In the genomic region with DNA sequence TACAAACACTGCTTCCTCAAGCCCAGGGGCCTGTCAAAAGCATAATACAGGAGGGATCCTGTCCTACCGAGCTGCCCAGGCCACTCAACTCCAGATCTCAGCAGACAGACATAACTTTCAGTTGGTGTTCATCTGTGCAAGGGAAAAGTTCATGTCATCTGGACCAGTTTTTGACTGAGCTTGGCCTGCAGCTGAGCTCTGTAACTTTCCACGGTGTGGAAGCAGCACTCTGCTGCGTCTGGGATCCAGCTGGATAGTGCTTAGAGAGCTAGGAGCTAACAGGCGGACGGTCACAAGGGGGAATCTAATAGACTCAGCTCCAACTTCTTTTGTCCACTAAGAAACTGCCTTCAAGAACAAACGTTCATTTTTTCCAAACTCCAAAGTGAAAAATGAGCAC, we compare ENCODE assay signal across 9 mouse cellular contexts.
DNase-seq lines count a peak whose midpoint lies in the region; ATAC-seq and TF ChIP-seq lines count a peak whose summit lies in the region.
"Had no signal": no experiment of that assay in that cellular context is flagged by ENCODE, and none has a peak within 500 bp of the region (broad histone marks: within the 10 kb centered on the region; RNA-seq: fewer than 3 reads in every experiment).

No protein-coding gene starts in this region.

- 56% methylated on average over 6 of the region's 6 CpGs for WGBS in forebrain, embryonic 10.5 days
- WGBS in forebrain, embryonic 11.5 days = 36% methylated on average over 6 of the region's 6 CpGs
- WGBS in lung, postnatal 0 days = 44% methylated on average over 6 of the region's 6 CpGs
- 38% methylated on average over 6 of the region's 6 CpGs for WGBS in midbrain, embryonic 16.5 days

- TF ChIP-seq CTCF in embryonic fibroblast, embryonic 13.5 days (IDR thresholded peaks at IDR 0.05; ENCODE audit: borderline replicate concordance, insufficient read depth, low read length) = no peak
- TF ChIP-seq CTCF in lung, postnatal 0 days (IDR thresholded peaks at IDR 0.05) = no peak

- intact Hi-C loops in heart, postnatal 25 days (cut with DNase I) = loop anchor here (5.0 to 10.0 kb wide), 2 partner anchors 164 to 353 kb away; no protein-coding TSS in a partner anchor

- no peak overlapping the region for H3K4me2 ChIP-seq in forebrain, embryonic 11.5 days (ENCODE audit: low read depth, low read length, severe bottlenecking)
- peak overlapping the region; percentile 14; the same call in 1 of the 2 replicates for H3K4me2 ChIP-seq in lung, postnatal 0 days (replicated peaks; ENCODE audit: low read depth, low read length)
- H3K4me2 ChIP-seq in midbrain, embryonic 16.5 days (ENCODE audit: low read length) = no peak overlapping the region

- H3K9ac ChIP-seq in forebrain, embryonic 11.5 days (ENCODE audit: low read length) = no peak overlapping the region
- H3K9ac ChIP-seq in lung, postnatal 0 days (replicated peaks; ENCODE audit: low read depth) = no peak overlapping the region
- H3K9ac ChIP-seq in midbrain, embryonic 16.5 days (ENCODE audit: low read depth, low read length) = no peak overlapping the region
- H3K9ac ChIP-seq: liver, embryonic 14.5 days had no signal

- no peaks in the 10 kb centered on the region for H3K9me3 ChIP-seq in forebrain, embryonic 10.5 days
- H3K9me3 ChIP-seq in forebrain, embryonic 11.5 days (ENCODE audit: control insufficient read depth, low read length) = no peaks in the 10 kb centered on the region
- no peaks in the 10 kb centered on the region for H3K9me3 ChIP-seq in lung, postnatal 0 days (ENCODE audit: low read length)
- H3K9me3 ChIP-seq in midbrain, embryonic 16.5 days (replicated peaks; ENCODE audit: control insufficient read depth, low read length, poor library complexity, severe bottlenecking) = no peaks in the 10 kb centered on the region

- 0 out of 2 replicates have a peak overlapping the region, but pooled peaks have one; percentile 4 for H3K27ac ChIP-seq in forebrain, embryonic 10.5 days
- no peak overlapping the region for H3K27ac ChIP-seq in forebrain, embryonic 11.5 days (ENCODE audit: low read depth, low read length)
- H3K27ac ChIP-seq in embryonic fibroblast, embryonic 13.5 days (ENCODE audit: insufficient read depth, low read length) = peak overlapping the region; percentile 42
- peak overlapping the region; percentile 62 for H3K27ac ChIP-seq in lung, postnatal 0 days (ENCODE audit: low read length)
- no peak overlapping the region for H3K27ac ChIP-seq in midbrain, embryonic 16.5 days (ENCODE audit: low read length)
- H3K27ac ChIP-seq: liver, embryonic 14.5 days had no signal

- TF ChIP-seq EP300 in lung, postnatal 0 days (IDR thresholded peaks at IDR 0.05) = no peak

- no peak overlapping the region for H3K4me3 ChIP-seq in forebrain, embryonic 10.5 days
- no peak overlapping the region for H3K4me3 ChIP-seq in forebrain, embryonic 11.5 days (ENCODE audit: low read depth, low read length)
- no peak overlapping the region for H3K4me3 ChIP-seq in embryonic fibroblast, embryonic 13.5 days (ENCODE audit: insufficient read depth, low read length)
- H3K4me3 ChIP-seq in lung, postnatal 0 days (ENCODE audit: low read depth, low read length) = no peak overlapping the region
- no peak overlapping the region for H3K4me3 ChIP-seq in midbrain, embryonic 16.5 days (ENCODE audit: low read depth, low read length)

- ATAC-seq in forebrain, embryonic 11.5 days (replicated peaks; ENCODE audit: low FRiP score) = no peak
- ATAC-seq in lung, postnatal 0 days = peak; percentile 59
- ATAC-seq in cerebellum, adult (ENCODE audit: insufficient number of reproducible peaks, low FRiP score, low TSS enrichment) = no peak
- ATAC-seq in midbrain, embryonic 16.5 days = no peak

- no peaks in the 10 kb centered on the region for H3K36me3 ChIP-seq in forebrain, embryonic 10.5 days (replicated peaks)
- no peaks in the 10 kb centered on the region for H3K36me3 ChIP-seq in forebrain, embryonic 11.5 days (ENCODE audit: control insufficient read depth, insufficient read depth, low read length)
- no peaks in the 10 kb centered on the region for H3K36me3 ChIP-seq in lung, postnatal 0 days (ENCODE audit: insufficient read depth, low read length)
- H3K36me3 ChIP-seq in midbrain, embryonic 16.5 days (ENCODE audit: control insufficient read depth, insufficient read depth, low read length) = no peaks in the 10 kb centered on the region

- H3K4me1 ChIP-seq in forebrain, embryonic 10.5 days = peaks cover 15% of the 10 kb centered on the region
- no peaks in the 10 kb centered on the region; the same call in 1 of the 2 replicates for H3K4me1 ChIP-seq in forebrain, embryonic 11.5 days (replicated peaks; ENCODE audit: control insufficient read depth, insufficient read depth, low read length)
- peaks cover 26% of the 10 kb centered on the region for H3K4me1 ChIP-seq in embryonic fibroblast, embryonic 13.5 days (ENCODE audit: control insufficient read depth, insufficient read depth, low read length)
- peaks cover 3% of the 10 kb centered on the region; the same call in 1 of the 2 replicates for H3K4me1 ChIP-seq in lung, postnatal 0 days (ENCODE audit: insufficient read depth, low read depth, low read length)
- H3K4me1 ChIP-seq in midbrain, embryonic 16.5 days (ENCODE audit: control insufficient read depth, insufficient read depth, low read length) = no peaks in the 10 kb centered on the region

- no peaks in the 10 kb centered on the region for H3K27me3 ChIP-seq in forebrain, embryonic 10.5 days (ENCODE audit: poor library complexity, severe bottlenecking)
- H3K27me3 ChIP-seq in forebrain, embryonic 11.5 days (ENCODE audit: control insufficient read depth, insufficient read depth, low read length) = no peaks in the 10 kb centered on the region
- H3K27me3 ChIP-seq in lung, postnatal 0 days (replicated peaks; ENCODE audit: insufficient read depth, low read length) = no peaks in the 10 kb centered on the region
- no peaks in the 10 kb centered on the region for H3K27me3 ChIP-seq in midbrain, embryonic 16.5 days (ENCODE audit: control insufficient read depth, insufficient read depth, low read depth, low read length)

- no peak for TF ChIP-seq POLR2A in embryonic fibroblast, embryonic 13.5 days (IDR thresholded peaks at IDR 0.05; ENCODE audit: low read depth, low read length)

- no peak for DNase-seq in forebrain, embryonic 10.5 days (ENCODE audit: extremely low spot score, low spot score)
- no peak for DNase-seq in forebrain, embryonic 11.5 days (ENCODE audit: low spot score)
- DNase-seq in heart, postnatal 25 days (ENCODE audit: low spot score) = peak; percentile 64
- peak; percentile 46 for DNase-seq in lung, postnatal 0 days (ENCODE audit: low spot score)
- DNase-seq in thymus, postnatal 25 days = no peak

Comparison
In these comparisons a context has a peak if more than half of its experiments do, and no peak if none do; other contexts are left out.
1. H3K27ac ChIP-seq: peak in forebrain, embryonic 10.5 days (single experiment), embryonic fibroblast, embryonic 13.5 days (single experiment) and lung, postnatal 0 days (single experiment); none in forebrain, embryonic 11.5 days (single experiment) and midbrain, embryonic 16.5 days (single experiment).
2. DNase-seq: peak in heart, postnatal 25 days (single experiment) and lung, postnatal 0 days (single experiment); none in forebrain, embryonic 10.5 days (single experiment), forebrain, embryonic 11.5 days (single experiment) and thymus, postnatal 25 days (single experiment).